Mouse (Mus musculus) thymus, postnatal 36 days (tissue): Measurements from ENCODE around the gene Kif2c.
A peak's percentile ranks its signal among the peaks of the same experiment; 100 is the strongest.
"Not testable (repeated sequence)": the region's sequence is repeated elsewhere in the genome, so short reads cannot be mapped to it uniquely, and the experiment has no call there.

Source experiments
- DNase-seq, 2 experiments: peaks; one replicate each; pipeline ENCODE4 v3.0.0; 2022; ENCODE audit warnings: mixed read lengths in 2 of 2

The Kif2c gene

GRCm38 (mm10) chr4:117182759-117183096 is 289 bp upstream of the Kif2c start:
- not testable (repeated sequence) for DNase-seq

GRCm38 (mm10) chr4:117169936-117170335 is 12.5 kb downstream of the Kif2c start:
- no peak for DNase-seq

GRCm38 (mm10) chr4:117161183-117161582 is 21.3 kb downstream of the Kif2c start:
- no peak for DNase-seq

- no peak for DNase-seq
Observed at GRCm38 (mm10) chr4:117159666-117160065, 22.8 kb downstream of the Kif2c start.

- DNase-seq: no peak
Observed at GRCm38 (mm10) chr4:117156372-117156771, 26.1 kb downstream of the Kif2c start.

GRCm38 (mm10) chr4:117155792-117156355 is 26.6 kb downstream of the Kif2c start, which contains the start of gene Rps8:
TSS of gene Rps8 (minus strand) at chr4:117156243.
- DNase-seq: peak; percentile 79 to 85

GRCm38 (mm10) chr4:117155020-117155791 is 27.2 kb downstream of the Kif2c start:
- DNase-seq: peak in 1 of 2 experiments; percentile 16

GRCm38 (mm10) chr4:117152714-117153113 is 29.7 kb downstream of the Kif2c start:
- no peak for DNase-seq

- no peak for DNase-seq
Observed at GRCm38 (mm10) chr4:117151416-117151815, 31.0 kb downstream of the Kif2c start.

- DNase-seq: no peak
Observed at GRCm38 (mm10) chr4:117150212-117150733, 32.2 kb downstream of the Kif2c start.

GRCm38 (mm10) chr4:117149291-117150211 is 32.9 kb downstream of the Kif2c start:
- no peak for DNase-seq

- DNase-seq: no peak
Observed at GRCm38 (mm10) chr4:117148815-117149214, 33.6 kb downstream of the Kif2c start.

GRCm38 (mm10) chr4:117148047-117148713 is 34.3 kb downstream of the Kif2c start:
- DNase-seq: no peak

- DNase-seq: peak; percentile 84 to 86
Observed at GRCm38 (mm10) chr4:117146176-117146575, 36.3 kb downstream of the Kif2c start.

- DNase-seq: no peak
Observed at GRCm38 (mm10) chr4:117145248-117145647, 37.2 kb downstream of the Kif2c start.

- no peak for DNase-seq
Observed at GRCm38 (mm10) chr4:117143023-117143422, 39.4 kb downstream of the Kif2c start.

- DNase-seq: no peak
Observed at GRCm38 (mm10) chr4:117140613-117141012, 41.8 kb downstream of the Kif2c start.

GRCm38 (mm10) chr4:117139217-117139612 is 43.2 kb downstream of the Kif2c start:
- DNase-seq: peak; percentile 34 to 44

- no peak for DNase-seq
Observed at GRCm38 (mm10) chr4:117138295-117139216, 43.9 kb downstream of the Kif2c start.

GRCm38 (mm10) chr4:117136034-117136433 is 46.4 kb downstream of the Kif2c start:
- DNase-seq: no peak

GRCm38 (mm10) chr4:117134601-117134995 is 47.8 kb downstream of the Kif2c start:
- no peak for DNase-seq
